Mouse (Mus musculus) neural tube, embryonic 15.5 days (tissue): ENCODE results near the gene Ostf1. TPM values are rescaled to one million over a fixed set of nuclear protein-coding genes. Genes with fewer than 3 reads are reported as not detected.

Source experiments
- ATAC-seq: fragments of 200-750 bp; cut with Nextera tagmentation; 2 replicates; pipeline ENCODE4 v1.8.0; 2017; ENCODE audit warnings: mild to moderate bottlenecking, moderate TSS enrichment, moderate library complexity; ENCODE audit not compliant: low FRiP score
- H3K27ac ChIP-seq: fragments of 300-500 bp; sonication (generic); replicated peaks from 2 replicates; pipeline ENCODE4 v1.5.1; 2015; ENCODE audit warnings: mild to moderate bottlenecking, inconsistent platforms
- H3K27me3 ChIP-seq: fragments of 300-500 bp; sonication (generic); replicated peaks from 2 replicates; pipeline ENCODE4 v1.6.1; 2015; ENCODE audit warnings: inconsistent platforms
- H3K36me3 ChIP-seq: fragments of 300-500 bp; sonication (generic); 2 replicates; pipeline ENCODE4 v1.6.1; 2015; ENCODE audit warnings: inconsistent platforms
- H3K4me1 ChIP-seq: fragments of 300-500 bp; sonication (generic); 2 replicates; pipeline ENCODE4 v1.6.1; 2015; ENCODE audit warnings: inconsistent platforms
- H3K4me2 ChIP-seq: fragments of 300-500 bp; sonication (generic); 2 replicates; pipeline ENCODE4 v1.6.1; 2015; ENCODE audit warnings: inconsistent platforms, mild to moderate bottlenecking, moderate library complexity
- H3K4me3 ChIP-seq: fragments of 300-500 bp; sonication (generic); replicated peaks from 2 replicates; pipeline ENCODE4 v1.5.1; 2015; ENCODE audit warnings: mild to moderate bottlenecking, inconsistent platforms
- H3K9ac ChIP-seq: fragments of 300-500 bp; sonication (generic); replicated peaks from 2 replicates; pipeline ENCODE4 v1.6.1; 2015; ENCODE audit warnings: mild to moderate bottlenecking, inconsistent platforms
- H3K9me3 ChIP-seq: fragments of 300-500 bp; sonication (generic); replicated peaks from 2 replicates; pipeline ENCODE4 v1.6.1; 2016; ENCODE audit warnings: inconsistent platforms
- WGBS: fragments of 180-500 bp; shearing (Covaris S2); methylation state at CpG from one replicate; pipeline ENCODE4 v1.1.7; 2015; ENCODE audit warnings: mixed read lengths; 5-methylcytosine and 5-hydroxymethylcytosine counted together
- polyA plus RNA-seq: library from polyadenylated mRNA; unstranded; fragments of >200 nt; fragmentation: Nextera tagmentation; extraction: Ambion mirVana; gene quantifications from 2 replicates; pipeline ENCODE4 v1.2.1, GENCODE M21; 2015

Gene Ostf1
- polyA plus RNA-seq, 1 experiment from 2014 or later: 43.9 TPM

DNA sequence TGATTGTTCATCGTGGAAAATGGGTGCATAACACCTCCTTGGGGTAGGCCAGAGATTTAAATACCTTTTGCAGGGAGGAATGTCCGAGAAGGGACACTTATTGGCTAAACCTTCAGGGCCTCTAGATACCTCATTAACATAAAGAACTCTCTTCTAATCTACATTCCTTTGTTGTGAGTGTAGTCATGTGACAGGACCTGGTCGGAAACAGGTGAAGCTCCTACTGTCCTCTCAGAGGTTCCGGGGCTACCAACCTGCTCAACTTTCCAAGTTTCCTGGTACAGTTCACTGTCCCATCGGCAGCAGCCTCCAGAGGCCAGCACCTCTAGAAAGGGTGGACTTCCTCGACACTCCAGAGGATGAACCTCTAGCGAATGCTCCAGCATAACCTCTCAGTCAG is 24.4 kb upstream of the Ostf1 start:
- Histone ChIP-seq H3K4me2 (no peak overlapping the region), H3K4me1 (no peaks in the 10 kb centered on the region), H3K27me3 (no peaks in the 10 kb centered on the region), H3K9me3 (no peaks in the 10 kb centered on the region), H3K27ac (no peak overlapping the region), H3K4me3 (no peak overlapping the region), H3K9ac (no peak overlapping the region), H3K36me3 (no peaks in the 10 kb centered on the region)
- no peak for ATAC-seq
- 88% methylated on average over 7 of the region's 7 CpGs for WGBS

DNA sequence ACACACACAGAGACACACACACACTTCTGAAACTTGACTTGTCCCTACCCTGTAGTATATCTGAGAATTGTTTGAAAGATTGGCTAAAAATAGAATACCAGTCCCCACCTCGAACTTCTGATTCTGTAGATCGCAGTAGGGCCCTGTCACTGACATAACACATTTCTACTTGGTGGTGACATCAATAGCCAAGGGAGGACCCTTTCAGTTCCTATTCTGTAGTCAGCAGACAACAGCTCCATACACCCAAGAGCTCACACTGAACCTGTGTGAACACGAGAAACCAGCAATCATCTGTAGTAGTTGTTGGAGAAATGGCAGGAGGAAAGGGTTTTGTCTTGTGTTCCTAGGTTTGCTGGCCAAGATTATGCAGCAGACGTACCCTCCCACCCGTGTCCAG is 23.4 kb upstream of the Ostf1 start:
- Histone ChIP-seq H3K9ac (no peak overlapping the region), H3K27me3 (no peaks in the 10 kb centered on the region), H3K4me2 (no peak overlapping the region), H3K36me3 (no peaks in the 10 kb centered on the region), H3K27ac (no peak overlapping the region), H3K9me3 (no peaks in the 10 kb centered on the region), H3K4me3 (no peak overlapping the region), H3K4me1 (no peaks in the 10 kb centered on the region)
- WGBS: 90% methylated on average over 5 of the region's 5 CpGs
- ATAC-seq: no peak

DNA sequence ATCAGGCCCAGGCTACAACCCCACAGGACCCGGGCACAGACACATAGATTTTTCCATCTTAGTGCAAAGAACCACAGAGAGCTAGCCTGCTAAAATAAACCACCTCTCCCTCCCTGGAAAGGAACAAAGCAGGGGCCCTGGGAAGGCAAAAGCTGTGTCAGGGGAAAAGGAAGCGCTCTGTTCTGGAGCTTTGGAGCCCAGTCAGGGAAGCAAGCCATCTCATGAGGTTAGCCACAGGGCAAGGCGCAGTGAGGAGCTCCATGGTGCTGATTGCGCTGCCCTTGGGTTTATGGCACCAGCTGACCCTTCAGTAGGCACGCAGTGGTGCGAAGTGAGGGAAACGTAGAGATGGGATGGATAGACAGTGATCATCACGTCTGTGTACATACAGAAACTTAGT is 22.7 kb upstream of the Ostf1 start:
- Histone ChIP-seq H3K4me3 (no peak overlapping the region), H3K4me1 (no peaks in the 10 kb centered on the region), H3K9me3 (no peaks in the 10 kb centered on the region), H3K27me3 (no peaks in the 10 kb centered on the region), H3K27ac (no peak overlapping the region), H3K4me2 (no peak overlapping the region), H3K9ac (no peak overlapping the region), H3K36me3 (no peaks in the 10 kb centered on the region)
- ATAC-seq: no peak
- 87% methylated on average over 8 of the region's 8 CpGs for WGBS

DNA sequence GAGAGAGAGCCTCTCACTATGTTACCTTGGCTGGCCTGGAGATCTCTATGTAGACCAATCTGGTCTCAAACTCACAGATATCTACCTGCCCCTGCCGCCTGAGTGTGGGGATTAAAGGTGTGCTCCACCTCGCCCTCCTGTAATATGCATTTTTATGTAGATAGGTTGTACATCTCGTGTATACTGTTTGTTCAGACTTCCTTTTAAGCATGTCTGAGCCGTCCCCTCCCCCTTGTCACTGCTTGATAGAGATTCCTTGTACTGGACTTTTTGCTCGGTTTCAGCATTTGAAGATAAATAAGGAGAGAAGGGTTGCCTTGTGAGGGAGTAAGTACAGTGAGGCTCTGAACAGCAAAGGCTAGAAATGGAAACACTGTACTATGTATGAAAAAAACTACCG is 21.4 kb upstream of the Ostf1 start:
- no peak for ATAC-seq
- no peak overlapping the region for H3K27ac ChIP-seq
- no peak overlapping the region for H3K9ac ChIP-seq
- H3K4me3 ChIP-seq: no peak overlapping the region
- H3K9me3 ChIP-seq: no peaks in the 10 kb centered on the region
- H3K36me3 ChIP-seq: no peaks in the 10 kb centered on the region
- H3K4me1 ChIP-seq: no peaks in the 10 kb centered on the region
- H3K27me3 ChIP-seq: no peaks in the 10 kb centered on the region
- WGBS: 86% methylated on average over 6 of the region's 6 CpGs
- H3K4me2 ChIP-seq: no peak overlapping the region

DNA sequence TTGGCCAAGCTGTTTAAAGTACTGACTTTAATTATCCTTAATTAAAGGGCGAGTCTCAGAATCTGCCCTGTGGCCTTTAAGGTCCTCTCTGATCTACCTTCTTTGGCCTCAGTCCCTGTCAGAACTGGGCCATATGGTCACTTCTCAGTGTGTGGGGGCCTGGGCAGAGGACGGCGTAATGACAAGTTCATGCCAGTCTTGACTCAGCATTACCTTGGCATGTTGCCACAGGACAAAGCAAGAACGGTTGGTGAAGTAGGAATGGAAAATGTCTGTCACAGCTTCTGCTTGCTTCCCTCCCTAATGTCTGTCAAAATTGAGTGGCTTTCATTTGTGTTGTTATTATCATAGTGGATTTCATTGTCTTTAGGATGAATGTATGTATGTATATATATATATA is 21.0 kb upstream of the Ostf1 start:
- H3K36me3 ChIP-seq: no peaks in the 10 kb centered on the region
- WGBS: 73% methylated on average over 4 of the region's 4 CpGs
- no peaks in the 10 kb centered on the region for H3K4me1 ChIP-seq
- no peak overlapping the region for H3K27ac ChIP-seq
- H3K27me3 ChIP-seq: no peaks in the 10 kb centered on the region
- no peak overlapping the region for H3K4me2 ChIP-seq
- no peak overlapping the region for H3K4me3 ChIP-seq
- ATAC-seq: no peak
- H3K9me3 ChIP-seq: no peaks in the 10 kb centered on the region
- no peak overlapping the region for H3K9ac ChIP-seq

DNA sequence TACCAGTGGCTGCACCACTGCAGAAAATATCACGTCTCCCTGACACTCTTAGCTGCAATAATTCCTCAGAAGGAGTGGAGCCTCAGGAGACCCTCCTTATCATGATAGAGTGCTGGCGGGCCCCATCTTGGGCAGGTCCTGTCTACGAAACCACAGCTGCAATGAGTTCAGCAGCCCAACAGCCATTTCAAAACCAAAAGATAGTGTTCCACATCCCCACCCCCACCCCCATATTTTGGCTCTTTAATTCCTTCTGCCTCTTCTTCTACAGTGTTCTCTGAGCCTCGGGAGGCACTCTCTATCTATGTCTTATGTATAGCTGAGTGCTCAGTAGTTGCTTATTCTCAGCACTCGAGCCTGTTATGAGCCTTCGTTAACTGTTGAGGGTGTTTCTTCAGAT is 18.9 kb upstream of the Ostf1 start:
- H3K9me3 ChIP-seq: no peaks in the 10 kb centered on the region
- no peaks in the 10 kb centered on the region for H3K36me3 ChIP-seq
- no peaks in the 10 kb centered on the region for H3K27me3 ChIP-seq
- 80% methylated on average over 6 of the region's 6 CpGs for WGBS
- H3K4me2 ChIP-seq: no peak overlapping the region
- H3K4me3 ChIP-seq: no peak overlapping the region
- no peak for ATAC-seq
- H3K4me1 ChIP-seq: no peaks in the 10 kb centered on the region
- H3K27ac ChIP-seq: no peak overlapping the region
- no peak overlapping the region for H3K9ac ChIP-seq

DNA sequence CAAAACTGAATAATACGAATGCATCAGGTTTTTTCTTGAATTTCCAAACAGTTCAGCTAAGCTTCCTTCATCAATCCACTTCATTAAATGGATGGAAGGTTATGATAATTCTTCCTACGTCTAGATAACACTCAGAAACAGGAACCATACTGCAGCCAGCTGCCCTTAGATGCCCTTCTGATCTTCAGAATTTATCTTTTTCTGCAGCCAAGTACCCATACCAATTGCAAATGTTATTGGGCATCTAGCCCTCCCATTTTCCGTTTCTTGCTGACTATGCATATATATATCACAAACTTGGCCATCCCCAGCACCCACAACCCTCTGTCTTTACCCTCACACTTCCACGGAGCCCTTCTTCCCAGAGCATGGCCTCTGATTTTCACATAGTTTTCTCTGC is 18.3 kb upstream of the Ostf1 start:
- no peak overlapping the region for H3K9ac ChIP-seq
- ATAC-seq: no peak
- H3K36me3 ChIP-seq: no peaks in the 10 kb centered on the region
- H3K4me2 ChIP-seq: no peak overlapping the region
- H3K4me3 ChIP-seq: no peak overlapping the region
- no peaks in the 10 kb centered on the region for H3K9me3 ChIP-seq
- 89% methylated on average over 4 of the region's 4 CpGs for WGBS
- no peak overlapping the region for H3K27ac ChIP-seq
- H3K27me3 ChIP-seq: no peaks in the 10 kb centered on the region
- no peaks in the 10 kb centered on the region for H3K4me1 ChIP-seq

DNA sequence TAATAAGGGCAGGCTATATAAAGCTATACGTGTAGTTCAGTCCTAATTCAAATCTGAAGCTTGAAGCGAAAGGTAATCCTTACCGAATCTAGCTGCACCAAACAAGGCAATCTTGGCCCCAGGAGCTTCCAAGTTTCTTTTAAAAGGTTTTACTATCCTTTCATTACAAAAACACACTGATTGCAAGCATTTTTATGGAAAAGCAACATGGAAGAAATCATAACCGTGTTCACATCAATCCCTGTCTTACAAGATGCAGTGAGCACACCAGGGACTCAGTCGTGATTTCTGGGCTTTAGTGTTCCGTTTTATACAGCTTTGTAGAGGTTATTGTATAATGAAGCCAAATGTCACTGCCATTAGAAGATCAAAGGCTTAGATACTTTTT is 16.9 kb upstream of the Ostf1 start:
- Histone ChIP-seq H3K9me3 (no peaks in the 10 kb centered on the region), H3K27me3 (no peaks in the 10 kb centered on the region), H3K27ac (no peak overlapping the region), H3K4me3 (no peak overlapping the region), H3K36me3 (no peaks in the 10 kb centered on the region), H3K4me1 (no peaks in the 10 kb centered on the region), H3K9ac (no peak overlapping the region), H3K4me2 (no peak overlapping the region)
- no peak for ATAC-seq
- 88% methylated on average over 6 of the region's 6 CpGs for WGBS

DNA sequence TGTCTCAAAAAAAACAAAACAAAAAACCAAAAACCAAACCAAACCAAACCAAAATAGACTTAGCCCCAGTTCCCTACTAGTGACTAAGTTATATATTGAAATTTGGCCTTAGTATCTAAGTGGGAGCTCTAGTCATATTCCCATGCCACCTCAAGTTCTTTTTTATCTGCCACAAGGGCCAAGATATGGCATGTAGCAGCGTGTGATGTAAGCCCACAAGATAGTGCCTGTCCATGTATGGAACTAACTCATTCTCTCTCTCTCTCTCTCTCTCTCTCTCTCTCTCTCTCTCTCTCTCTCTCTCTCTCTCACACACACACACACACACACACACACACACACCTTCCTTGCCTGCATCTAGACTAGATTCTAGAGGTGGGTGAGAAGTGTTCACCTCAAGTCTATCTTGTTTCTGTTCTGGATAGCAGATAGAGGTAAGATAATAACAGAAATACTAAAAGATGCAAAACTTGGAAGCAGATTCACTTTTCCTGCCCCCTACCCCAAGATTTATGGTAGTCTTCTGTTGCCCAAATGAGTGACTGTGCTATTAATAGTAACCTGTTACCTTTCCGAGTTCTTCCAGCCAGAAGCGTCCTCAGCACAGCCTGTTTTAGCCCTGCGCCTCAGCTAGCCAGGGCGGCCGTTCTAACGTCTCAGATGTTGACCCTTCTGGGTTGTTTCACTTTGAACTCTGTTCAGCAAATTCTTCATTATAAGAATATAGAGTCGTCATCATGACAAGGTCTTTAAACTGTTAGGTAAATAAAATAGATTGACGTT is 16.3 kb upstream of the Ostf1 start:
- no peak overlapping the region for H3K4me3 ChIP-seq
- WGBS: 80% methylated on average over 9 of the region's 9 CpGs
- H3K27ac ChIP-seq: no peak overlapping the region
- H3K4me2 ChIP-seq: no peak overlapping the region
- H3K9me3 ChIP-seq: no peaks in the 10 kb centered on the region
- ATAC-seq: no peak
- no peaks in the 10 kb centered on the region for H3K36me3 ChIP-seq
- no peaks in the 10 kb centered on the region for H3K4me1 ChIP-seq
- no peaks in the 10 kb centered on the region for H3K27me3 ChIP-seq
- no peak overlapping the region for H3K9ac ChIP-seq

DNA sequence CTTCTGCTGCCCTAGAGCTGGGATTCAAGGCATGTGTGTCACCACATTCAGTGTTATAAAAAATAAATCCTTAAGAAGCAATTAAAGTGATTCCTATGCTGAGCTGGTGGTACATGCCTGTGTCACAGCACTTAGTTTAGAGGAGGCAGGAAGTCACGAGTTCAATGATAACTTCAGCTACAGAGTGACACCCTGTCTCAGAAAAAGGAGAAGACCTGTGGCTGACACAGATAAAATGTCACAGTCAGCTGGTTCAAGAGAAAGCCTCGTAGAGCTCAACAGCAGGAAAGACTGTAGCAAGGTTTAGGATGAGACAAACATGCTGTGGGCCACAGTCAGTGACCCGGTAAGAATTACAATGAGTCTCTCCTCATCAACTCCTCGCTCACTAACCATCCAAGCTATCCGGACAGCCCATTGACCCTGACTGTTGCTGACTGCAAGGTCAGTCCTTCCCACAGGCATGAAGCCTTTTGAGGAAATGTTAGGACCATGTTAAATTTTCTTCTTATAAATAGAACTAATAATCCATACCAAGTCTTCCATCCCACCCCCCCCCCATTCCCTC is 15.3 kb upstream of the Ostf1 start:
- WGBS: 68% methylated on average over 5 of the region's 5 CpGs
- Histone ChIP-seq H3K27ac (no peak overlapping the region), H3K4me2 (no peak overlapping the region), H3K9ac (no peak overlapping the region), H3K4me1 (no peaks in the 10 kb centered on the region), H3K27me3 (no peaks in the 10 kb centered on the region), H3K4me3 (no peak overlapping the region), H3K36me3 (no peaks in the 10 kb centered on the region), H3K9me3 (no peaks in the 10 kb centered on the region)
- no peak for ATAC-seq

DNA sequence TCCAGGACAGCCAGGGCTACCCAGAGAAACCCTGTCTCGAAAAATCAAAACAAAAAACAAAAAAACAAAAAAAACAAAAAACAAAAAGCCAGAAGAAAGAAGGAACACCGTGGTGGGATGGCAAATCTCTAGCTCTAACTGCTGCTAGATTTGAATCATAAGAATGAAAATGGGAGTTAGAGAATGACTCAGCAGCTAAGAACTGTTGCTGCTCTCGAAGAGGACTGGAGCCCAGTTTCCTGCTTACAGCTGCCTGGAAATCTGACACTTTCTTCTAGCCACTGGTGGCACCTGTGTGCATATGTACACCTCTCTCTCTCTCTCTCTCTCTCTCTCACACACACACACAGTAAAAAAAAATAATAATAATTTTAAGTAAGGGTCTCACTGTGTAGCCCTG is 14.8 kb upstream of the Ostf1 start:
- Histone ChIP-seq H3K27me3 (no peaks in the 10 kb centered on the region), H3K27ac (no peak overlapping the region), H3K4me2 (no peak overlapping the region), H3K36me3 (no peaks in the 10 kb centered on the region), H3K9me3 (no peaks in the 10 kb centered on the region), H3K4me1 (no peaks in the 10 kb centered on the region), H3K4me3 (no peak overlapping the region), H3K9ac (no peak overlapping the region)
- 77% methylated on average over 3 of the region's 3 CpGs for WGBS
- no peak for ATAC-seq

DNA sequence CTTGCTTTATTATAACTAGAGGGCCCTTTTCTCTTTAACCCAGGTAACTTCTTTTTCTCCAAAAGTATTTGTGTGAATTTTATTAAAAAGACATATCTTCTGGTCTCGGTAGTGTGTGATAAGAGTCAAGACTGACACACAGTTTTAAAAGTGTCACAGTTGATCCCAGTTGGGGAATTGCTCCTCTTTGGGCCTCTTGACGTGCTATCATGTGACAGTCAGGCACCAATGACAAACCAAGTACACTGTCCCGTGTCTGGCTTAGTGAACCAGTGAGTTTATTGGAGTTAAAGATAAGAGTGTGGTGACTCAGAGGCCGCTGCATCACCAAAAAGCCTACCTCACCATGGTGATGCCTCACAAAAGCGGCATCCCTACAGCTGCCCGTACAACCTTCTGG is 12.5 kb upstream of the Ostf1 start:
- no peaks in the 10 kb centered on the region for H3K27me3 ChIP-seq
- H3K9ac ChIP-seq: no peak overlapping the region
- no peaks in the 10 kb centered on the region for H3K4me1 ChIP-seq
- H3K27ac ChIP-seq: no peak overlapping the region
- no peaks in the 10 kb centered on the region for H3K9me3 ChIP-seq
- WGBS: 85% methylated on average over 6 of the region's 6 CpGs
- ATAC-seq: no peak
- no peak overlapping the region for H3K4me2 ChIP-seq
- H3K4me3 ChIP-seq: no peak overlapping the region
- H3K36me3 ChIP-seq: no peaks in the 10 kb centered on the region
